Mouse (Mus musculus) layer of hippocampus, postnatal 14 days (tissue): Measurements from ENCODE around the gene Tnrc6c. TPM values are rescaled to one million over a fixed set of nuclear protein-coding genes. Genes with fewer than 3 reads are reported as not detected.

Experiments
- DNase-seq, 2 experiments: peaks; one replicate each; pipeline ENCODE4 v3.0.0; 2021 to 2022; ENCODE audit warnings: low spot score in 2 of 2, mixed read lengths in 1 of 2
- total RNA-seq, 2 experiments: library from RNA; stranded (reverse); gene quantifications; 2 replicates each; pipeline ENCODE4 v1.2.3; 2021

Gene Tnrc6c
- total RNA-seq, 2 experiments from 2014 or later, result 61.8 to 67.9 TPM

DNA sequence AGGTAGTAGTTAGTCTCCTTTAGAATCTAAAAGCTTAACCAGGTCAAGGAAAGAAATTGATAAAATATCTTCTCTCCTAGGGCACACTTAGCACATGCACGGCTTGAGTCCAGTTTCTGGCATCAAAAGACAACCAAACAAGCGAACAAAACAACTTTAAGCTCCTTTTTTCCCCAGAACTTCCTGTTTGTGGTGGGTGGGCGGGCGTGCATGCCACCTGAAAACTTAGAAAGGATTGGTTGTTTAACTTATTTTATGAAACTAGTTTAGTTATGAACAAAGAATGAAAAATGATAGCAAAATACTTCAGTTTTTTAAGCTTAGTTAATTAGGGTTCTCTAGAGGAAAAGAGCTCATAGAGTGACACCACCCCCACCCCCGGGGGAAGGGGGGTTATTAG is 17.5 kb downstream of the Tnrc6c start:
- DNase-seq, result no peak

DNA sequence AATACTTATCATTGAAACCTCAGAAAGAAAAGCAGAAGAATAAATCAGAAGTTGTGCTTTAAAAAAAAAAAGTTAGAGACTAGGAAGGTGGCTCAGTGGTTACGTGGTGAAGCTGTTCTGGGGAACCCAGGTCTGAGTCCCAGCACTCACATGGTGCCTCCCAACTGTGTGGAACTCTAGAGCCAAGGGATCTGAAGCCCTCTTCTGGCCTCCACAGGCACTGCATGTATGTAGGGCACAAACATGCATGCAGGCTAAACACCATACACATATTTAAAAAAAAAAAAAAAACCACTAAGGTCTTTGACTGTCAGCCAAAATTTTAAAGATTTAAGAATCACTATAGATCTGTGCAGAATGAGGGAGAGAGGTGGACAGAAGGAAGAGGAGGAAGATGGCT is 20.4 kb downstream of the Tnrc6c start:
- no peak for DNase-seq

DNA sequence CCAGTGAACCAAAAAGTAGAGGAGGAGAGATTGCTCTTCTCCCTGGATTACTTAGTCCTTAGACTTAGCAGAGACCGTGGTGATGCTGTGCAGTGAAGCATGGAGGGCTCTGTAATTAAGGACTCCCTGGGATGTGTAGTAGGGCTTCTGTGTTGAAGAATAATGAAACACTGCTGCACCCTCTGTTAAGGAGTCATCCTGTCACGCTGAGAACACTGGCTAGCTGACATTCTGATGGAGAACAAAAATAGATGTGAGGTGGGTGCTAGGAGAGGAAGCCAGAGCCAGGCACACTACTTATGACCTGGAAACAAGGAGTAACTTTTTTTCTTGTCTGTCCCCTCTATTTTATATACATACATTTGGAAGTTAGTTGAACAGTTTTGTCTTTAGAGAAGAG is 22.6 kb downstream of the Tnrc6c start:
- DNase-seq, result no peak

DNA sequence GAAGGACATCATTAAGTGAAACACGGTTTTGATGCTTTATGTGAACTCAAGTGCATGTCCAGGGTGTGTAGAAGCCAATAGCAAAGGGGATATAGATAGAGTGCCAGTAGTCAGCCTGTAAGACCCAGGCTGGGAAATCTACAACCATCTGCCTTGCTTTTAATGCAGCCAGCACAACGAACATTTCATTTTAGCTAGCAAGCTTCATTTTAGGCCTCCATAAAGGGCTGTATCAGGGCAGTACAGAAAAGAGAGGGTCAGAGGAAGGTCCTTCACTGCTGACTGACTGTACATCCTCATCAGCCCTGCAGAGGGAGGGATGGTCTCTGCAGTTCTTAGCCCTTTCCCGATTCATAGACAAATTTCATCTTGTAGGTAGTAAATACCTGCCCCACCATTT is 23.0 kb downstream of the Tnrc6c start:
- no peak for DNase-seq

DNA sequence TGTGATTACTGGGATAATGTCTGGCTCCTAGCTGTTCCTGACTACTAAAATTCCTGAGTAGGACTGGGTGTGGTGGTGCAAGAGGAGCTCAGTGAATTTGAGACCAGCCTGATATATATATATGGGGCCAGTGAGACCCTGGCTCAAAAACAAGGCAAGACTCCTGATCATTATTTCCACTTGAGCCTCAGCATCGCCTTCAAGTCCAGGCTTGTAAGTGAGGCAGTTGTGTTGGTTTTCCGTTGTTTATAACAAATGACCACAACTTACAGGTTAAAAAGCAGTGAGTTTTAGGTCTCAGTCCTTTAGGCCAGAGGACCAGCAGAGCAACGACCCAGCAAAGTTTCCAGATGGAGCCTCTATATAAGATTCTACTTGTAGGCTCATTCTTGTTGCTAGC is 23.5 kb downstream of the Tnrc6c start:
- no peak for DNase-seq

DNA sequence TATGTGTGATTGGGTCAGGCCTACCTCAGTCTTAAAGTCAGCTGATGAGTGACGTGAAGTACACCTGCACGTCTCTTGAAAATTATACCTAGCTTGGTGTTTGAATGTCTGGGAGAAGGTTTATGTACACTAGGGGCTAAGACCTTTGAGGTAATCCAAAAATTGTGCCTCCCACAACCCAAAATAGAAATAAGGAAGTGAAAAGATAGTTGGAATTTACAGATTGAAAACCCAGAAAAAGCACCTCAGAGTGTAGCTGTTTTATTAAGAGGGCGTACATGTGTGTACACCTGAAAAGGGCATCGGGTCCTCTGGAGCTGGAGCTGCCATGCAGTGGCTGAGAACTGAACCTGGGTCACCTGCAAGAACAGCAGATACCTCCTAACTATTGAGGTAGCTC is 24.1 kb downstream of the Tnrc6c start:
- no peak for DNase-seq

DNA sequence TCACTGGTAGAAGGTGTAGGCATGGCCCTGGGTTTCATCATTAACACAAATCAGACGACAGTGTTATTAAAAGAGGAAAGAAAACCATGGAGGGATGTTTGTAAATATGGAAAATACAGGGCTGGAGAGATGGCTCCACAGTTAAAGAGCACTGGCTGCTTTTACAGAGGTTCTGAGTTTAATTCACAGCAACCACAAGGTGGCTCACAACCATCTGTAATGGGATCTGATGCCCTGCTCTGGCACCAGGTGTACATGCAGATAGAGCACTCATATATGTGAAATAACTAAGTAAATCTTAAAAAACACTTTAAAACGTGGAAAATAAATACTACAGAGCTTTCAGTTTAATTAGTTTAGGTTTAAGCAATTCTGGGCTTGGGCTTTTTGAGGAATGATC is 24.7 kb downstream of the Tnrc6c start:
- DNase-seq, result no peak

DNA sequence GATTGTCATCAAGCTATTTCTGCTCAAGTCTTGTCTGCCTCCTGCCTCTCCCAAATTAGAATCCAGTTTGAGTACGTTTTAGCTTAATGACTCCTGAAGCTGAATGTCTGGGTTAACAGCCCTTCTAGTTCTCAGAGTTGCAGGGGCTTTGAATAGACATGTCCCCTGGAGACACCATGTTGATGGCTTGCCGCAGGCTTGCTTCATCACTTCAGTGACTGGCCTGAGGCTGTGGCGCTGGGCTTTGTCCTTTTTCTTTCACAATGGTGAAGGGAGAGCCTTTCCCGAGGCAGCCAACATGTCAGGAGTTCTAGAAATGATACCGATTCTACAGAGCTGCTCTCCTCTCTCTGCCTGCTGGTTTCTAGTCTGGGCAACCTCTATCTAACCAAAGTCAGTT is 30.6 kb downstream of the Tnrc6c start:
- no peak for DNase-seq

DNA sequence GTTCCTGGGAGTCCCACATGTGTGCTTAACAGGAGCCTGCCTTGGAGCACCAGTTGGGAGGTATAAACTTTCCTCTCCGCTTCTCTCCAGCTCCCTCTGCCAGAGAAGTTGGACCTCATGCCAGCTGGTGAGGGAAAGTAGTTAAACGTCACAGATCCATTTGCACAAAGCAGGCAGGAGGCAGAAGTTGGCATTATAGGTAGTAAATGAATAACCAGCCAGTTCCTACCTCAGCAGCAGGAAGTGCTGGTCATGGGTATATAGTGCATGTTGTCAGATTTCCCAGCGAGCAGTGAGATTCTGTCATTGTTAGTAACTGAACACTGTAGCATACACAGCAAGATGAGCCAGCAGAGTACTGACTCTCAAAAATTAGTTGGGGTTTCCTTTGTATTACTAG is 31.4 kb downstream of the Tnrc6c start:
- peak in 1 of 2 experiments; percentile 36 for DNase-seq

DNA sequence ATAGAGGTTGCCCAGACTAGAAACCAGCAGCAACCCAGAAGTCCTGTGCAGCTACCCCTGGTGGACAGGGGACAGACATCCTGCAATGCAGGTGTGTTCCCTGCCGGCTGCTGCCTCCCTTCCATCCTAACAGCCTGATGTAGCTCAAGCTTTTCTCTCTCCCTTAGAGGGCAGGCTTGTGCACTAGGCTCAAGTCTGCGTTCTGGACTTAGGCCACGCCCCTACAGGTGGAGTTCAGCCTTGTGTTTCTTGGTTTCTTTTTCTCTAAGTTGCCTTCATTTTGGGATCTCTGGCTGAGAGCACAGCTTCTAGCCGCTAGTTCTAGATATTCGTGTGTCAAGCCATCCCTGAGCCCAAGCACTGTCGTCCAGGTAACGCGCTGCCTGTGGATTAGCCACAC is 31.9 kb downstream of the Tnrc6c start:
- no peak for DNase-seq

DNA sequence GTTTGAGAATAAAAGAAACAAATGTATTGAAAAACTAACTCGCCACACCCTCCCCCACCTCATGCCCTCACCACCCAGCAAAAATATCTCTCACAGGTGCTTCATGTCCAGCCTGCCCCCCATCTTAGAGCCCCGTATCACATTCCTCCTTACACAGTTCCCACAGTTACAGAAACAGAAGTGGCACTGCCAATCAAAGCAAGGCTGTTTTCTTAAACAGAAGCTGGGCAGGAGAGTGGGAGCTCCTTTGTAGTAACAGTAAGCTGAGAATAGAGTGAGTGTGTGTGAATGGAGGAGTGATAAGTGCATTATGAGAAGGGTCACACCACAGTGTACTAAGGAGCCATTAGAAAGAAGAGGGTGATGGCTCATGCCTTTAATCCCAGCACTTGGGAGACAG is 34.5 kb downstream of the Tnrc6c start:
- DNase-seq, result no peak

DNA sequence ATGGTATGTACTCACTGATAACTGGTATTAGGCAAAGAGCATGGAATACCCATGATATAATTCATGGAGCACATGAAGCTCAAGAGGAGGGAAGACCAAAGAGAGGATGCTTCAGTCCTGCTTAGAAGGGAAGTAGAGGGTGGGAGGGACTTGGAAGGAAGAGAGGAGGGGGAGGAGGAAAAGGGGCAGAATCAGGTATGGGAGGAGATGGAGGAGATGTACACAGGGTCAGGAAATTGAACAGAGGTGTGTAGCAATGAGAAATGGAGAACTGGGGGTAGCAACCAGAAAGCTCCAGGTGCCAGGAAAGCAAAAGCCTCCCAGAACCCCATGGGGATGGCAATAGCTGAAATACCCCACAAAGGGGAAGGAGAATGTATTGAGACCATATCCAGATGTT is 37.2 kb downstream of the Tnrc6c start:
- DNase-seq, result no peak

DNA sequence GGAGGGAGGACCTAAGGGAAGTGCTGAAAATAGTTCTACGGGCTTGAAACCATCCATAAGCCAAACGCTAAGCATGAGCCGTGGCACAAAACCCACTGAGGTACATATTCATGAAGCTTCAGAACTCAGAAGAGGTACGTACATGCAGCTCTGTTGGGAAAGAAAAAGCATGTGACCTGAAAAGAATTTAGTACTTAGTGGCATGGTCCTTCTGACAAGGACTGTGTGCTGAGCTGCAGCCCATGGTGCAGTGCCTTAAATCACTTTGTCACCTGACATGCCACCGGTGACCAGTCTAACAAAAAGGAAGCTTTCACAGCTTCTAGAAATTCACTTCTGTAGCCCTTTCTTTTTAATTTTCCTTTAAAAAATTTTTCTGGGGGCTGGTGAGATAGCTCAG is 40.0 kb downstream of the Tnrc6c start:
- no peak for DNase-seq

DNA sequence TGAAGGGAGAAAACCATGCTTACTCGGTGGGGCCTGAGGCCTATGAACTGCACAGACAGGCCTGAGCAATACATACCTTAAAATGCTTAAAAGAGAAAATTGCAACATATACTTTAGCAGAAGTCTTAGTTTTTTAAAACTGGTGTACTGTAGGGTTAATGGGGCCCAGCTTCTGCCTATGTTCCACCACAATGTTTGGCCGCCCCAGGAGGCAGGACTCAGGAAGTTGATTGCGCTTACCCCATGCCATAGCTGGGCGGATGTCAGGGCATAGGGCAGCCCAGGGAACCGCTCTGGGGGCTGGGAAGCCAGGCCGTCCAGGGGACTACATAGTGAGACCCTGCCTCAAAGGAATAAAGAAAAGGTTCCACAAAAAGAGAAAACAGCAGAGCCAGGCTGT is 42.5 kb downstream of the Tnrc6c start:
- no peak for DNase-seq

DNA sequence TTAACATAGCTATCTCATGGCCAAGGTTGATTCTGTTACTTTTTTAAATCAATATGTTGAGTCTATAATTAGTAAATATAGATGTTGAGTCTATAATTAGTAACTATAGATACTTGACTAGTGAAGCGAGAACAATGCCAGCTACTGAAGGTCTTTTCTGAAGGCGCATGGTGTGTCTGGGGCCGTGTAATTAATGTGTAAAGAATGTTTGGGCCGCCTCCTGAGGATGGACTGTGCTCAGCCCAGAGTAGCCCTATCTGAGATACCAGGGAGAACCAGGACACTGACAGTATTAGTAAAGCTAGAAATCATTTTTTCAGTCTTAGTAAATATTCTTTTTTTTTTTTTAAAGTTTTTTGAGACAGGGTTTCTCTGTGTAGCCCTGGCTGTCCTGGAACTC is 46.8 kb downstream of the Tnrc6c start:
- DNase-seq, result no peak

DNA sequence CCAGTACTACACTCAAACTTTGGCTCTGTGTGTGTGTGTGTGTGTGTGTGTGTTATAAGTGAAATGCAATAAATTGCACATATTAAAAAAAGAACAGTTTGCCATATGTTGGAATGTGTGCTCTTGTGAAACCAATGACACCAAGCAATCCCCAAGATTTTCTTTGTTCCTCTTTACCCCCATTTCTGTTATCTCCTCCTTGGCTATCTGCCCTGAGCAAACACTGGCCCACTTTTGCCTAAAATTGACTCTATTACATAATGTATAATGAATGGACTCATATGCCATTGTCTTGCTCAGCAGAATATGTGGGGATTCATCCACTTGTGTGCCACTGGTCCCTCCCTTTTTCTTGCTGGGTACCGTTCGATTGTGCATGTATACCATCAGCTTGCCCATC is 52.2 kb downstream of the Tnrc6c start:
- DNase-seq, result no peak

DNA sequence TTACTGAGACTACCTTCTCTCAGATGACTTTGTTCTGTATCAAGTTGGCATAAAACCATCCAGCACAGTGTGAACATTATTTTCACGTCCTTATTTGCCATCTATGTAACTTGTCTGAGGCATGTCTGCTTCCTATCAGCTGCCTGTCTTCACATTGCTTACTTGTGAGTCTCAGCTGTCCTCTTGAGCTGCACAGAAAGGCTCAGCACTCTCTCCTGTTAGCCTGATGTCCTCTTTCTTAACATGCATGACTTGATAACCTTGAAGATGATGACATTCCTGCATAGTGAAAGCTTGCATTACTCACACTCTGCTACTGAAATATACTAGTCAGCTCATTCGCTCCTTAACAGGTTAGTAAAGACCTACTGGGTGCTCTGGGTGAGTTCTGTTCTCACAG is 53.1 kb downstream of the Tnrc6c start:
- no peak for DNase-seq

DNA sequence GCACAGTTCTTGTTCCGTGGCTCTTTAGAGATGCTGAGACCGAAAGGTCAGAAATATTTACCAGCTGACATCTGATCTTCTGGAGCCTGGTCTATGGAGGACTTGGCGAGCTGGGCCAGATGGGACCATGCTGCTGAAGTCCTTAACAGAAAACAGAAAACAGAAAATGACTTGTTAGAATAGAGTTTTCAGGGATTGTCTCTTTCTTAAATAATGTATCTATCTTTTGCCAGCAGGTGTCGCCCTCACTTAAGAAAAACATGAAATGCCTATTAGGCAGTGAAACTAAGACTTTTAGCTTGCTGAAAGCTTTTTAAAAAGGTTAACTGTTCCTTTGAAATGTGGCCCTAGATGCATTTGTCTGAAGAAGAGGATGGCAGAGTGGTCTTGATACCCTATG is 55.2 kb downstream of the Tnrc6c start:
- DNase-seq, result peak in 1 of 2 experiments; percentile 72

DNA sequence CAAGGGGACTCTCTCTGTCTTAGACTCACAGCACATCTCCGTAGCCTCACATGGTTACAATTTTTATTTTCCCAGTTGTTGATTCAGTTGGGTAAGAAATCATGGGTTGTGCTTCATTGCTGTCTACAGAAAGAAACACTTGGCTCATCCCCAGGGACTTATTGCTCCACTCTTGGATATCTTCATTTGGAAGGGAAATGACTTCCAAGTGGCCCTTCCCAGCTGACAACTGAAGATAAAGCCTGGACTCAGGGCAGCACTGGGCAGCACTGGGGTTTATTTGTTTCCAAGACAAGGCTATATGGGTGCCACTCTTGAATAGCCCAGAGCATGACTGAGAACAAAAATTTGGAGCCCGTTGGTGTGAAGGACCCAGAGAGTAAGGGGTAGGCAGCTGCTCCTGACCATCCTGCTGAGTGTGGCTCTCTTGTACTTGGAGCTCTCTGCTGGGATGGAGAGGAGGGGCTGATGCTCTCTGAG is 56.8 kb downstream of the Tnrc6c start:
- no peak for DNase-seq

DNA sequence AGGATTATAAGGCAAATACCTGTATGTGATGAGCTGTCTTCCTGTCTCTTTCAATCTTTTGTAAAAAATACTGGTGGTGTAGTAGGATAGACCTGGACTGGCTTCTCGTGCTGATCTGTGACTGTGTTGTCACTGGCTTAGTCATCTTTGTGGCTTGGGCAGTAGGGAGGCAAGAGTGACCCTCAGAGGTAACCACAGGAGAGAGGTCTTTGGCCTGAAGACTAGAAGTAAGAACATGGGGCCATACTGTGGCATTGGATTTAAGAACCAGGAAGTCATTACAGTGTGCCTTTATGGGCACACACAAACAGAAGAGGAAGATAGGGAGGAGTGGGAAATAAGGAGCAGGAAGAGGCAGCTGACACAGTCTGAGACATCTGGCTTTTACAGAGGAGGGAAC is 58.0 kb downstream of the Tnrc6c start:
- no peak for DNase-seq

DNA sequence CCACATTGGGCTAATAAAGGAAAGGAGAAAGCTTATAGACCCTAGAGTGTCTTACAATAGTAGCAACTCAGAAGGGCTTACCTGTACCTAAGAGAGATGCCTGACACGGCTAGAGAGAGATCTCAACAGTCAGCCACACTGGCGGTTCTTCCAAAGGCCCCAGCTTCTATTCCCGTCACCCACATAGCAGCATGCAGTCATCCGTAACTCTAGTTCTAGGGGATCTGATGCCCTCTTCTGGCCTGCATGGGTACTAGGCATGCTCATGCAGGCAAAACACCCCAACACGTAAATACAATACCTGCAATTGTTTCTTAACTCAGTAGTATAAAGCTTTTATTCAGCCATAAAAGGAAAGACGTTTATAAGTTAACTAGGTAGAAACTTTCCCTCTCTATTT is 59.3 kb downstream of the Tnrc6c start:
- DNase-seq, result no peak

DNA sequence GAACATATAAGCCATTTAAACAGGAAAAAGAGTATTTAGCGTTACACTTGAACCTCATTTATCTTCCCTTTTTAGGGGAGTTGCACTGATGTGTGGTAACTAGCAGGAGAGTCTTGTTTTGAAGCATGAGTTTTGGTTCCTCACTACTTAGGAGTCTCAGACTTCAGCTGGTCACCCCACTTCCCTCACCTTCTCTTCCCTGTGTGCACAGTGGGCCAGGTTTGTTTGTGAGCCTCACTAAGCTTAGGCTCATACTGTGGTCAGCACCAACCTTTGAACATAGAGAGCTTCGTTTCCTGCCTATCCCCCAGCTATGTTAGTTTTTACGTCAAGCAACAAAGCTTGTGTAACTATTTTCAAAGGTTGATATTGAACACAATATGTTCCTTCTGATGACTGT is 64.7 kb downstream of the Tnrc6c start:
- no peak for DNase-seq

DNA sequence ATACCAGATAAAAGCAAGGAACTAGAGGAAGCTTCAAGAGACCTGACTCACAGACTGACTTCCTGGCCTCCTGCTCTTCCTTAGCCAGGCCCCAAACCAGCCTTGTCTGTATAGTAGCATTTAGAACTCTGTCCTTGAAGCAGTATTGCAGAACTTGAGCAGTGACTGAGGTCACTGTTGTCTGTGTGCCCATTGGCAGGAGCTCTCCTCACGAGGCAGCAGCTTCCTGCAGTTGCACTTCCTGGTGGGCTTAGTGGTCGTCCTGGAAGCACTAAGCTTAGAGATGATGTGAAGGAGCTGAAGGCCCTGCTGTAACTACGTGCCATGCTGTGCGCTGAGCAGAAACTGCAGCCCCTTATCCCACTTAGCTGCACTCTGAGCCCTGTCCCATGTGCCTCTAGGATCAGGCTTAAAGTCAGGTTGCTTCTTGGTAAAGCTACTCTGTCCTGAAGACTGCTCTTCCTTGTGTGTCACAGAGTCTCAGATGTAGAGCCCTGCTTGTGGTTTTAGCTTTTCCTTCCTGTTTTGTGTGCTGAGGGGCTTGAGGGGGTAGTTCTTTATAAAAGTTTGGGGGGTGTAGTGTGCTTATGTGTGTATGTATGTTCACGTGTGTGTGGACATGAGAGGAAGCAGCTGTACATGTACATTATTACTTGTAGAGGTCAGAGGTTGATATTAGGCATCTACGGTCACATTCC is 70.7 kb downstream of the Tnrc6c start:
- DNase-seq, result no peak

DNA sequence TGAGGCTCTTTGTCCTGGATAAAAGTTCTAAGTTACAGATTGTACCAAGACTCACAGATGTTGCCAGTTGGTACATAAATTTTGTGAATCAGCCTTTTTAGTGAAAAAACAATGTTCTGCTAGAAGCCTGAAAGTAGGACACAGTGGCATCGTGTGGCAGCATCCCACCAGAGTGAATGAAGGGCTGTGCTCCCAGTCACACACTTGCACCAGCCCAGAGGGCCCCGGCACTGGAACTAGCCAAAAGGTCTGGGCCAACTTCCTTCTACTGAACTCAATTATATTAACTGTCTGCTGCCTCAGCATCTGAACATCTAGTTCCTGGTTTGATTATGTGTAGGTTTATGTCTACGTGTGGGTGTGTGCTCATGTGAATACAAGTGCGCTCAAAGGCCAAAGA is 72.9 kb downstream of the Tnrc6c start:
- DNase-seq, result no peak
